Mouse (Mus musculus) testis, adult 2 months (tissue): ENCODE results near the gene Slc7a6os.

Experiments
- CTCF ChIP-seq: fragments of 200-500 bp; IDR thresholded peaks from 2 replicates; pipeline ENCODE4 v1.5.1; 2012; ENCODE audit warnings: low read depth, mild to moderate bottlenecking, inconsistent platforms, low read length, moderate library complexity; ENCODE audit not compliant: control insufficient read depth, insufficient read depth, insufficient replicate concordance
- POLR2A ChIP-seq: fragments of 200-500 bp; IDR thresholded peaks from 2 replicates; pipeline ENCODE4 v1.6.1; 2012; ENCODE audit warnings: low read depth, mild to moderate bottlenecking, inconsistent platforms, low read length, moderate library complexity; ENCODE audit not compliant: control insufficient read depth

GRCm38 (mm10) chr8:106173566-106173965 lies 37.2 kb downstream of the Slc7a6os start:
- no peak for TF ChIP-seq POLR2A
- no peak for TF ChIP-seq CTCF
